Mouse (Mus musculus) erythroblast, embryonic 14.5 days (primary cell): ENCODE results near the gene Htt. TPM values are rescaled to one million over a fixed set of nuclear protein-coding genes. Genes with fewer than 3 reads are reported as not detected.
A peak's percentile ranks its signal among the peaks of the same experiment; 100 is the strongest.
"Not testable (repeated sequence)": the region's sequence is repeated elsewhere in the genome, so short reads cannot be mapped to it uniquely, and the experiment has no call there.

Experiments
- H3K27me3 ChIP-seq: 2 replicates; pipeline ENCODE4 v1.6.1; 2012; ENCODE audit warnings: inconsistent platforms; ENCODE audit not compliant: control insufficient read depth
- H3K36me3 ChIP-seq: 2 replicates; pipeline ENCODE4 v1.6.1; 2012; ENCODE audit warnings: mild to moderate bottlenecking, inconsistent platforms; ENCODE audit not compliant: control insufficient read depth
- H3K4me1 ChIP-seq: 2 replicates; pipeline ENCODE4 v1.6.1; 2012; ENCODE audit warnings: inconsistent platforms; ENCODE audit not compliant: control insufficient read depth
- H3K4me3 ChIP-seq: replicated peaks from 2 replicates; pipeline ENCODE3; 2012; ENCODE audit warnings: moderate library complexity, mild to moderate bottlenecking, inconsistent platforms
- H3K9me3 ChIP-seq: 2 replicates; pipeline ENCODE4 v1.6.1; 2012; ENCODE audit warnings: low read length, inconsistent platforms, mixed read lengths; ENCODE audit not compliant: control insufficient read depth
- GATA1 ChIP-seq: IDR thresholded peaks from 2 replicates; pipeline ENCODE4 v1.6.1; 2012; ENCODE audit warnings: low read length, inconsistent platforms, mixed read lengths
- TAL1 ChIP-seq: IDR thresholded peaks from 3 replicates; pipeline ENCODE4 v1.6.1; 2012; ENCODE audit warnings: low read length, inconsistent platforms, mixed read lengths
- polyA plus RNA-seq: library from polyadenylated mRNA; stranded (reverse); fragments of >175 nt; gene quantifications from 2 replicates; pipeline ENCODE4 v1.2.3, GENCODE M21; 2012

Htt gene
- polyA plus RNA-seq = 0.25 and 0.27 TPM in 2 replicates

GRCm38 (mm10) chr5:34761509-34761908 lies at the start of gene Htt:
Gene Htt (plus strand): TSS chr5:34761740.
- no peaks in the 10 kb centered on the region for H3K9me3 ChIP-seq

GRCm38 (mm10) chr5:34714371-34714770 lies 47.2 kb upstream of the Htt start:
- H3K4me1 ChIP-seq, H3K36me3 ChIP-seq, H3K9me3 ChIP-seq, H3K4me3 ChIP-seq: not testable (repeated sequence)
- H3K27me3 ChIP-seq = peaks cover 29% of the 10 kb centered on the region

More at GRCm38 (mm10) chr5:34761509-34761908, at the start of gene Htt:
- H3K27me3 ChIP-seq = peaks cover 34% of the 10 kb centered on the region
- peak within 1 kb of the TSS; percentile 98 for H3K4me3 ChIP-seq
- H3K4me1 ChIP-seq = peaks cover 40% of the 10 kb centered on the region
- TF ChIP-seq GATA1 = no peak
- no peak for TF ChIP-seq TAL1
- peaks cover 2% of the 10 kb centered on the region; the same call in 1 of the 2 replicates for H3K36me3 ChIP-seq

GRCm38 (mm10) chr5:34714816-34715215 lies 46.7 kb upstream of the Htt start:
- no peaks in the 10 kb centered on the region for H3K9me3 ChIP-seq
- H3K4me3 ChIP-seq = no peak overlapping the region
- H3K27me3 ChIP-seq = peaks cover 32% of the 10 kb centered on the region
- no peak for TF ChIP-seq TAL1
- TF ChIP-seq GATA1 = no peak
- H3K36me3 ChIP-seq = no peaks in the 10 kb centered on the region
- no peaks in the 10 kb centered on the region for H3K4me1 ChIP-seq

DNA sequence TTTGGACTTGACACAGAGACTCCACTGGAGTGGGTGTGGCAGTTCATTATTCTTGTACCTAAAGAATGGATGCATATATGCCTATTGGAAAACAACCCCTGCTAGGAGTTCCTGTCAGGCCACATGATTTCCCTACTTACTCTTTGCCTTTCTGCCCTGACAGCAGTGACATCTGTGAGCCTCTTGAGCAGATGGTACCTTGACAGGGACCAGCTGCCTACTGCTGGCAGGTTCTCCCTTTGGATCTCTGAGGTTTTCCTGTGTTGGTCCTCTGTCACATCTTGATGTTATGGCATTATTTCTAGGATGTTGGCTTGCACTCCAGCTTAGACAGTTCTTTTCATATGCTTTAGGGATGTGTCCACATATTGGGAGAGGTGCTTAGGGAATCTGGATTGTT lies 32.4 kb upstream of the Htt start:
- Histone ChIP-seq H3K9me3 (no peaks in the 10 kb centered on the region), H3K4me3 (no peak overlapping the region), H3K4me1 (peaks cover 17% of the 10 kb centered on the region), H3K36me3 (no peaks in the 10 kb centered on the region), H3K27me3 (no peaks in the 10 kb centered on the region)
- TF ChIP-seq TAL1 (no peak), GATA1 (no peak)

DNA sequence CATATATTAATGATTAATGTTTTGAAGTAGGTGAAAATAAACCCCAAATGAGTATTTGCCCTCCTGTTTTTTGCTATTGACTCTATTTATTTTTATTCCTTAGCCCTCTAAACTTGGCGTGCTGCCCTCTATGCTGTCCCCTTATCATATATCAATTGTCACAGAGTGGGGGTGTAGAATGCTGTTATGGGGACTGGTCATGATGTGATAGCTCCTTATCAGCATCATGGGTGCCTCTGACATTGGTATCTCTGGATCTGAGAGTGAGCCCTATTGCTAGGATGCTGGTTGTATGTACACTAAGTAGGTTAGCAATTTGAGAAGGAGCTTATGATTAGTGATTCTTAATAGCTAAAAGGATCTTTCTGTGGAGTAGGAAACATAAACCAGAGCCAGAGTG lies 31.3 kb upstream of the Htt start:
- H3K36me3 ChIP-seq = no peaks in the 10 kb centered on the region
- TF ChIP-seq TAL1 (no peak), GATA1 (no peak)
- peaks cover 17% of the 10 kb centered on the region for H3K4me1 ChIP-seq
- H3K9me3 ChIP-seq = no peaks in the 10 kb centered on the region
- no peaks in the 10 kb centered on the region for H3K27me3 ChIP-seq
- H3K4me3 ChIP-seq = no peak overlapping the region

DNA sequence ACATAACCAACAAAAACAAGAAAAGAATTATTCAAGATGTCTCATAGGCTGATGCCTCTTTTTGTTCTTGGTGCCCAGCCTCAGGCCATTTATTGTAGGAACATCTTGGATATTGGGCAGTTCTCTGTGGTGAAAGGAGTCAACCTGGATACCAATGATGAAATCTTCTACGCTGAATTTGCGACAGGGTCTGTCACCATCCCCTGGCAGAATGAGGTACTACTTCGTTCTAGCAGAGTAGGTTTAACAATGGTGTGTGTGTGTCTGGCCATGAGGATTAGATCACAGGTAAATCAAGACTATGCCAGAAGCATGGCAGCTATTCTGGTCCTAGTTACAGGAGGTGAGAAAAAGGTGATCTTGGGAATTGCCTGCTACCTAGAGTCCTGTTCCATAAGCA lies 10.1 kb upstream of the Htt start:
- Histone ChIP-seq H3K36me3 (no peaks in the 10 kb centered on the region), H3K4me1 (no peaks in the 10 kb centered on the region; the same call in 1 of the 2 replicates), H3K9me3 (no peaks in the 10 kb centered on the region), H3K4me3 (no peak overlapping the region), H3K27me3 (peaks cover 36% of the 10 kb centered on the region)
- TF ChIP-seq TAL1 = no peak
- TF ChIP-seq GATA1 = no peak

- TF ChIP-seq TAL1 (no peak), GATA1 (no peak)
- Histone ChIP-seq H3K27me3 (peaks cover 47% of the 10 kb centered on the region), H3K9me3 (no peaks in the 10 kb centered on the region), H3K36me3 (peaks cover 2% of the 10 kb centered on the region; the same call in 1 of the 2 replicates), H3K4me1 (peaks cover 24% of the 10 kb centered on the region), H3K4me3 (no peak overlapping the region)
Measured at GRCm38 (mm10) chr5:34758762-34759161, 2.8 kb upstream of the Htt start.

DNA sequence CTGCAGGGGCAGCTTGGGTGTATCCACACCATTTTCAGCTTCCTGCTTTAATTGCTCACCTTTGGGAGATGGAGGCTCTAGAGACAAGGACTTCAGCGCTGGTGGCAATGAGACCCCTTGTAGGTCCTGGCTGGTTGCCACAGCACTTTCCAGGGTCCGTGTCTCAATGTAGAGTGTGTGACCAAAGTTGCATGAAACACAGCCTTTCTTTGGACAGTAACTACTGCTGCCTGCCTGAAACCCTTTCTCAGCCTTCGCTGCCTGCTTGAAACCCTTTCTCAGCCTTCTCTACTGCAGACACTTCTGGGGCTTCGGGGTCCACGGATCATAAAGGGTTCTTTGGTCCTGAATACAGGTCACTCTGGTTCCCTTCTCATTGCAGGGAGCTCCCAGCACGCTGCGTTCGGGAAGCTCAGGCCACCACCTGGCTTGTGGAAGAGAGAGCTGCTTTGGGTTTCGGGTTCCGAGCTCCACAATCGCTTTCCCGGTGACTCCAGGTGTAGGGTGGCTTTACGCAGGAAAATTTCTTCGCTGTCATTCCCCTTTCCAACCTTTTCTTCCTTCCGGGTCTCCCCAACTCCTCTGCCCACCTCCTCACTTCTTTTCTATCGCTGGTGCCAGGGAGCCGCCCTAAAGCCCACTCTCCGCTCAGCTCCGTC lies 561 bp upstream of the Htt start:
- Histone ChIP-seq H3K4me3 (peak overlapping the region; percentile 98), H3K9me3 (no peaks in the 10 kb centered on the region), H3K27me3 (peaks cover 40% of the 10 kb centered on the region), H3K4me1 (peaks cover 35% of the 10 kb centered on the region), H3K36me3 (peaks cover 2% of the 10 kb centered on the region; the same call in 1 of the 2 replicates)
- TF ChIP-seq TAL1 (no peak), GATA1 (no peak)

- peaks cover 29% of the 10 kb centered on the region for H3K27me3 ChIP-seq
- no peak for TF ChIP-seq TAL1
- TF ChIP-seq GATA1 = no peak
Measured at GRCm38 (mm10) chr5:34761934-34762611, 533 bp downstream of the Htt start.

More at GRCm38 (mm10) chr5:34761934-34762611, 533 bp downstream of the Htt start:
- Histone ChIP-seq H3K36me3 (peaks cover 2% of the 10 kb centered on the region; the same call in 1 of the 2 replicates), H3K4me3 (peak overlapping the region; percentile 98), H3K9me3 (no peaks in the 10 kb centered on the region), H3K4me1 (peaks cover 46% of the 10 kb centered on the region)
